Mouse (Mus musculus): ENCODE results near the gene Sec14l3. TPM values are rescaled to one million over a fixed set of nuclear protein-coding genes. Genes with fewer than 3 reads are reported as not detected.
"Not testable (repeated sequence)": the region's sequence is repeated elsewhere in the genome, so short reads cannot be mapped to it uniquely, and the experiment has no call there.

Sec14l3 gene
- 1.5 and 1.8 TPM in 2 replicates for total RNA-seq (2014; rRNA removed)
- 4.3 and 5.1 TPM in 2 replicates for polyA plus RNA-seq (2015; fragmentation: Nextera tagmentation; extraction: Ambion mirVana)

DNA sequence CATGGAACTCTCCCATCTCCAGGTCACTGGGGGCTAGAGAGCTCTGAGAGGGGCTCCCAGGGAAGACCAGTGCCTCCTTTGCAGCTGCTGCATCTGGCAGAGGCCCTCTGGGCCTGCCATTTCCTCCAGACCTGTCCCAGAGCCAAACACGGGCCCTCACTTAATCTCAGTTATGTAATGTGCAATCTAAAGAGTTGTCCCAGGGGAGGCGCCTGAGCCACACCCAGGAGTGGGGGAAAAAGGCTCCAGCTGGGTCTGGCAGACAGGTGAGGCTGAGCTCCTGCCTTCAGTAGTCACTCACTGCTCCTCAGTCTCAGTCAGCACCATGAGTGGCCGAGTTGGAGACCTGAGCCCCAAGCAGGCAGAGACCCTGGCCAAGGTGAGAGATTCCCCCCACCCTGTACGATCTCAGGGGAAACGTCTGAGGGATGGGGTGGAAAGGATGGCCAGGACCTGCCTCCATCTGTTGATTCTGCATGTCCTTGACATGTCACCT is at the start of gene Sec14l3:
Sec14l3 (plus strand) TSS at position 215 of the 496 bp plus-strand sequence.
- H3K27me3 ChIP-seq (ENCODE audit: insufficient read depth, low read length), result no peaks in the 10 kb centered on the region
- DNase-seq (ENCODE audit: low spot score) (no peak), ATAC-seq (ENCODE audit: low FRiP score) (no peak)
- no peak within 1 kb of the TSS for H3K4me2 ChIP-seq (ENCODE audit: low read depth, low read length, poor library complexity, severe bottlenecking)
- no peak within 1 kb of the TSS for H3K4me3 ChIP-seq (ENCODE audit: low read depth, low read length)
- H3K4me1 ChIP-seq (ENCODE audit: insufficient read depth, low read length), result peaks cover under 1% of the 10 kb centered on the region; the same call in 1 of the 2 replicates
- H3K9me3 ChIP-seq (ENCODE audit: low read length), result no peaks in the 10 kb centered on the region
- H3K9ac ChIP-seq (replicated peaks; ENCODE audit: low read length, poor library complexity, severe bottlenecking), result no peak within 1 kb of the TSS
- no peak within 1 kb of the TSS for H3K27ac ChIP-seq (ENCODE audit: low read depth, low read length)
- no peaks in the 10 kb centered on the region for H3K36me3 ChIP-seq (ENCODE audit: insufficient read depth, low read length)
- TF ChIP-seq CTCF (IDR thresholded peaks at IDR 0.05), result no peak
- WGBS, result 74% methylated on average over 5 of the region's 5 CpGs

GRCm38 (mm10) chr11:4015796-4016195 is 48.8 kb upstream of the Sec14l3 start:
- H3K36me3 ChIP-seq (ENCODE audit: insufficient read depth, low read length); DNase-seq (ENCODE audit: low spot score); H3K4me2 ChIP-seq (ENCODE audit: low read depth, low read length, poor library complexity, severe bottlenecking); H3K4me1 ChIP-seq (ENCODE audit: insufficient read depth, low read length); H3K9ac ChIP-seq (replicated peaks; ENCODE audit: low read length, poor library complexity, severe bottlenecking); ATAC-seq (ENCODE audit: low FRiP score); H3K9me3 ChIP-seq (ENCODE audit: low read length); H3K27me3 ChIP-seq (ENCODE audit: insufficient read depth, low read length); H3K27ac ChIP-seq (ENCODE audit: low read depth, low read length); H3K4me3 ChIP-seq (ENCODE audit: low read depth, low read length): not testable (repeated sequence)
- 89% methylated on average over 14 of the region's 14 CpGs for WGBS

GRCm38 (mm10) chr11:4022111-4022510 is 42.5 kb upstream of the Sec14l3 start:
- H3K9ac ChIP-seq (replicated peaks; ENCODE audit: low read length, poor library complexity, severe bottlenecking); ATAC-seq (ENCODE audit: low FRiP score); H3K4me2 ChIP-seq (ENCODE audit: low read depth, low read length, poor library complexity, severe bottlenecking); H3K36me3 ChIP-seq (ENCODE audit: insufficient read depth, low read length); DNase-seq (ENCODE audit: low spot score); H3K4me1 ChIP-seq (ENCODE audit: insufficient read depth, low read length); H3K4me3 ChIP-seq (ENCODE audit: low read depth, low read length); H3K27me3 ChIP-seq (ENCODE audit: insufficient read depth, low read length); H3K9me3 ChIP-seq (ENCODE audit: low read length); H3K27ac ChIP-seq (ENCODE audit: low read depth, low read length): not testable (repeated sequence)
- WGBS, result 93% methylated on average over 13 of the region's 13 CpGs

DNA sequence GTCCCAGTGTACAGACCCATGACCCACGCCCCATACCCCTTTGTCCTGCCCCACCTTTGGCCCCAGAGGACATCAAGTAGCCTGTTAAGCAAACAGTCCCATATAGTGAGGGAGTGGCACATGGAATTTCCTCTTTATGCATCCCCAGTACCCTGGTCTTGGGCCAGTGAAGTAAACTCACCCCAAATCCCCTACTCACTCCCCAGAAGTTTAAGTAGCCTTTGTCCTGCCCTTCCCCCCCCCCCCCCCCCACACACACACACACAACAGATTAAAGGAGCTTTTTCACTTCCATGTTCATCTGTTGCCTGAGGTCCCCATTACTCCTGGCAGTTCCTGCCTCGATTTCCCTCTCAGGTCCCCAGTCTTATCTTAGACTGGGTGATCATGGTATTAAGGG is 41.3 kb upstream of the Sec14l3 start:
- H3K27ac ChIP-seq (ENCODE audit: low read depth, low read length), result no peak overlapping the region
- H3K4me1 ChIP-seq (ENCODE audit: insufficient read depth, low read length), result no peaks in the 10 kb centered on the region
- no peak overlapping the region for H3K9ac ChIP-seq (replicated peaks; ENCODE audit: low read length, poor library complexity, severe bottlenecking)
- no peak for TF ChIP-seq CTCF (IDR thresholded peaks at IDR 0.05)
- no peak overlapping the region for H3K4me3 ChIP-seq (ENCODE audit: low read depth, low read length)
- no peak overlapping the region for H3K4me2 ChIP-seq (ENCODE audit: low read depth, low read length, poor library complexity, severe bottlenecking)
- WGBS, result 78% methylated on average over 2 of the region's 2 CpGs
- no peaks in the 10 kb centered on the region for H3K9me3 ChIP-seq (ENCODE audit: low read length)
- H3K36me3 ChIP-seq (ENCODE audit: insufficient read depth, low read length), result no peaks in the 10 kb centered on the region
- DNase-seq (ENCODE audit: low spot score) (no peak), ATAC-seq (ENCODE audit: low FRiP score) (no peak)
- H3K27me3 ChIP-seq (ENCODE audit: insufficient read depth, low read length), result no peaks in the 10 kb centered on the region

GRCm38 (mm10) chr11:4027066-4027465 is 37.6 kb upstream of the Sec14l3 start:
- 85% methylated on average over 8 of the region's 8 CpGs for WGBS
- no peak overlapping the region for H3K27ac ChIP-seq (ENCODE audit: low read depth, low read length)
- no peak for TF ChIP-seq CTCF (IDR thresholded peaks at IDR 0.05)
- H3K4me3 ChIP-seq (ENCODE audit: low read depth, low read length), result no peak overlapping the region
- no peaks in the 10 kb centered on the region for H3K9me3 ChIP-seq (ENCODE audit: low read length)
- ATAC-seq (ENCODE audit: low FRiP score) (no peak), DNase-seq (ENCODE audit: low spot score) (no peak)
- H3K4me2 ChIP-seq (ENCODE audit: low read depth, low read length, poor library complexity, severe bottlenecking), result no peak overlapping the region
- H3K27me3 ChIP-seq (ENCODE audit: insufficient read depth, low read length), result no peaks in the 10 kb centered on the region
- H3K9ac ChIP-seq (replicated peaks; ENCODE audit: low read length, poor library complexity, severe bottlenecking), result no peak overlapping the region
- no peaks in the 10 kb centered on the region for H3K4me1 ChIP-seq (ENCODE audit: insufficient read depth, low read length)
- no peaks in the 10 kb centered on the region for H3K36me3 ChIP-seq (ENCODE audit: insufficient read depth, low read length)

DNA sequence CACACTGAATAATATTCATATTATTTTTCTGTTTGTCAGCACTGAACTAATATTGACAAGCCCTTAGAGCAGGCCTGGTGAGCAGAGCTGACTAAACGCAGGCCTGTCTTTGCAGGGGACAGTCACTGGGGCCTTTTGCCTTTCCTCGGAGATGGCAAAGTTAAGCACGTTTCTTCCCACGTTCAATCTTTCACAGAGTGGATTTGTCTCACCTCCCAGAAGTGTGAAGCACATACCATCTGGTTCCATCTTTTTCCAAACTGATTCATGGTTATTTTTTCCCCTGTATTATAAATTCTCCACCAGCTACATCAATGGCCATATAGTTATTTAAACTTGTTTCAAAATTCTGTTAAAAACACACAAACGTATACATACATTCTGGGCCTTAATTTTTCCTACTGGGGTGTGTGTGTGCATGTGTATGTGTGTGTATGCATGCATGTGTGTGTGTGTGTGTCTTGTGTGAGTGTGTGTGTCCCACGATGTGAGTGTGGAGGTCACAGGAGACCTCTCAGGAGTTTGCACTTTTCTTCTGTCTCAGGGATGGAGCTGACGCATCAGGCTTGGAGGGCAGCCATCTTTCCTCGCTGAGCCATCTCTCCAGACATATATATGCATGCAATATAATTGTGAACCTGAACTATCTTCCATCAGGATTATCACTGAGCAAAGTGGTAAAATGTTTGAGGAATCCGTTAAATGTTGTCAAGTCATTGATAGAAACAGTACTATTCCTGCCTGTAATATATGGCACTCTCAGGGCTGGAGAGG is 36.9 kb upstream of the Sec14l3 start:
- no peak overlapping the region for H3K27ac ChIP-seq (ENCODE audit: low read depth, low read length)
- no peaks in the 10 kb centered on the region for H3K27me3 ChIP-seq (ENCODE audit: insufficient read depth, low read length)
- no peak overlapping the region for H3K4me2 ChIP-seq (ENCODE audit: low read depth, low read length, poor library complexity, severe bottlenecking)
- H3K9me3 ChIP-seq (ENCODE audit: low read length), result no peaks in the 10 kb centered on the region
- ATAC-seq (ENCODE audit: low FRiP score) (no peak), DNase-seq (ENCODE audit: low spot score) (no peak)
- H3K4me1 ChIP-seq (ENCODE audit: insufficient read depth, low read length), result no peaks in the 10 kb centered on the region
- H3K36me3 ChIP-seq (ENCODE audit: insufficient read depth, low read length), result no peaks in the 10 kb centered on the region
- TF ChIP-seq CTCF (IDR thresholded peaks at IDR 0.05), result no peak
- no peak overlapping the region for H3K4me3 ChIP-seq (ENCODE audit: low read depth, low read length)
- no peak overlapping the region for H3K9ac ChIP-seq (replicated peaks; ENCODE audit: low read length, poor library complexity, severe bottlenecking)
- 79% methylated on average over 9 of the region's 9 CpGs for WGBS
